Mouse (Mus musculus) olfactory bulb, adult 2 months (tissue): Measurements from ENCODE around the gene Odf3.

Experiments
- CTCF ChIP-seq: fragments of 200-500 bp; IDR thresholded peaks from 2 replicates; pipeline ENCODE4 v1.5.1; 2012; ENCODE audit warnings: low read depth, mild to moderate bottlenecking, low read length, moderate library complexity; ENCODE audit not compliant: insufficient read depth
- POLR2A ChIP-seq: fragments of 200-500 bp; IDR thresholded peaks from 2 replicates; pipeline ENCODE4 v1.6.1; 2012; ENCODE audit warnings: mild to moderate bottlenecking, low read depth, low read length, moderate library complexity; ENCODE audit not compliant: insufficient read depth

GRCm38 (mm10) chr7:140828171-140828881, 19.3 kb upstream of the Odf3 start:
- TF ChIP-seq POLR2A (no peak), CTCF (no peak)
